Mouse (Mus musculus): Measurements from ENCODE around the gene Fbxo4.

DNA sequence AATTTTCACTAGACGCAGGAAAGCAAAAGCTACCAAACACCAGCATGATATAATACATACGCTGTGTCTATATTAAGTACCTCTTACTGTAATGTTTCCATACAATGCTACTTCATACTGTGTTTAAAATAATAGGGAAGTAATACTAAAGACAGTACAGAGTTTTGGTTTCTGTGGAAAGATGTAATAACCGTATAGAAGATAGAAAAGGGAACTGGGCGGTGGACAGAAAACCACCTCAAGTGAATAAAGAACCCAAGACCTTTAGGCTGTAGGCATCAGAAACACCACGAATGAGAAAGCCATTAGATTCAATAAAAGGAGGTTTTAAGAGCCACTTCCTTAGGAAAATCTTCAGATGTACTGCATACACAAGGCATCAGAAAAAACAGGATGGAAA lies 3.4 kb upstream of the Fbxo4 start:
- no peak for TF ChIP-seq CTCF (IDR thresholded peaks at IDR 0.05; ENCODE audit: borderline replicate concordance, control insufficient read depth, extremely low read depth, insufficient read depth, low read length, poor library complexity)
- no peak for TF ChIP-seq POLR2A (IDR thresholded peaks at IDR 0.05; ENCODE audit: control insufficient read depth, extremely low read depth, insufficient read depth, low read length, poor library complexity)
